Mouse (Mus musculus) splenic B cell, adult 2 months (primary cell): ENCODE data around the gene Gm32742.

ENCODE experiments used
- DNase-seq: peaks from one replicate; pipeline ENCODE4 v3.0.0-alpha.2; 2011; ENCODE audit warnings: low read depth, low spot score
- H3K27me3 ChIP-seq: 2 replicates; pipeline ENCODE4 v1.6.1; 2012; ENCODE audit warnings: mild to moderate bottlenecking, low read length, moderate library complexity, mixed read lengths; ENCODE audit not compliant: control insufficient read depth, poor library complexity, insufficient read depth, severe bottlenecking
- H3K36me3 ChIP-seq: 2 replicates; pipeline ENCODE4 v1.6.1; 2012; ENCODE audit warnings: mild to moderate bottlenecking, low read length, moderate library complexity, mixed read lengths; ENCODE audit not compliant: control insufficient read depth, poor library complexity, insufficient read depth, severe bottlenecking

Gm32742 gene

DNA sequence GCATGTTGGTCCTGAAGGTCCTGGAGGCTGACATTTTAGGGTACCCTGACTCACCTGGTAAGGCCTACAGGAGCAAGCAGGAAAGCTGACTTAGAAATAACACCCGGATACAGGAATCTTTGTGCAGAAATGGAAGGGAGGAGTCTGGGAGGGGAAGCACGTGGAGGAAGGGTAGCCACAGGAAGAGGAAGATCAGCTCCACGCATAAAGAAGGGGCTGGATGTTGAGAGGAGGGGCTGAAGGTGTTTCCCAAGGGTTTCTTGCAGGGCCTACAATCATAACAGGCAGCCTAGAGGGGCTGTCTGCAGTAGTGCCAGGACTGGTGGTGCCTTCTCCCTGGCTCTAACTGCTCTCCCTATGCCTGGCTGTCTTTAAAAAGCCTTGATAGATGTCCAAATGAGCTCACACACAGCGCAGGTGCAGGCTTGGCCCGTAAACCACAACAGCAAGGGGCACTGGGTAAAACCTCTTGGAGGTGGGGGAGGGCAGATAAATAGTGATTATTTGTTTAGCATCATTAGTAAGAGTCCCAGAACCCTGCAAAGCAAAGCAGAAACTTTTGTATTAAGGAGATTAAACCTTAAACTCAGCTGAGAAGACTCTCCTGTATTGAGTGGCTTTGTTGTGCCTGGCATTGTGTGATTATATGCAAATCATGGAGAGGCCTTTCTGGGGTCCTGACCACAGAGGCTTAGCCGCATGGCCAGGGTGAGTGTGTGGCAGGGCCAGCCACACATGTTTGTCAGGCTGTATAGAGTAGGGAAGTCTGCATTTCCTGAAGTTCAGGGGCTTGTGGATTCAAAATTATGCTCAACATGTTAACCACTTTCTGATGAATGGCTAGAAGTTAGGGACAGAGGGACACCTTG is at the start of gene Gm32742:
Gene Gm32742, minus strand, starts transcription at position 206 of the 869 bp plus-strand sequence.
- no peaks in the 10 kb centered on the region for H3K36me3 ChIP-seq
- no peak for DNase-seq
- no peaks in the 10 kb centered on the region for H3K27me3 ChIP-seq

DNA sequence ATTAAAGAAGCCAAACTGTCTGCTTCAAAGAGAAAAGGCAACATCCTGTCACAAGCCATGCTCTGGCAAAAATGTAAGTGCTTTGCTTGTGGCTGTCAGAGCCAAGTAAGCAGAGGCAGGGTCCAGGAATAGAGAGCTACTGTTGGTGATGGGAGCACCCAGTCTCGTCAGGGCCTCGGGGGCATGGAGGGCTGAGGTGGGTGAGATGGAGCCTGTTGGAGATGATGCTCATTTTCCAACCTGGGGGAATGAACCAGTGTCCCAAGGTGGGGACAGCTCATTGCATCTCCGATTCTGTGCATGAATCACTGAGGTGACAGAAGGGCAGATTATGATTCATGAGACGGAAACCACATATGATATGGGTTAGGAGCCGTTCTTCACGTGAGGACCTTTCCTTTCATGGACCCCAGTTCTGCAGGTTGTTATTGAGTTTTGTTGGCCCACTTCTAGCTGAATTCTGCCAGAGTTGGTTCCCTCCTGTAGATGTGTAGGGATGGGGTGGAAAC is 48.5 kb upstream of the Gm32742 start:
- Histone ChIP-seq H3K27me3 (no peaks in the 10 kb centered on the region), H3K36me3 (peaks cover 3% of the 10 kb centered on the region; the same call in 1 of the 2 replicates)
- DNase-seq: peak; percentile 61

DNA sequence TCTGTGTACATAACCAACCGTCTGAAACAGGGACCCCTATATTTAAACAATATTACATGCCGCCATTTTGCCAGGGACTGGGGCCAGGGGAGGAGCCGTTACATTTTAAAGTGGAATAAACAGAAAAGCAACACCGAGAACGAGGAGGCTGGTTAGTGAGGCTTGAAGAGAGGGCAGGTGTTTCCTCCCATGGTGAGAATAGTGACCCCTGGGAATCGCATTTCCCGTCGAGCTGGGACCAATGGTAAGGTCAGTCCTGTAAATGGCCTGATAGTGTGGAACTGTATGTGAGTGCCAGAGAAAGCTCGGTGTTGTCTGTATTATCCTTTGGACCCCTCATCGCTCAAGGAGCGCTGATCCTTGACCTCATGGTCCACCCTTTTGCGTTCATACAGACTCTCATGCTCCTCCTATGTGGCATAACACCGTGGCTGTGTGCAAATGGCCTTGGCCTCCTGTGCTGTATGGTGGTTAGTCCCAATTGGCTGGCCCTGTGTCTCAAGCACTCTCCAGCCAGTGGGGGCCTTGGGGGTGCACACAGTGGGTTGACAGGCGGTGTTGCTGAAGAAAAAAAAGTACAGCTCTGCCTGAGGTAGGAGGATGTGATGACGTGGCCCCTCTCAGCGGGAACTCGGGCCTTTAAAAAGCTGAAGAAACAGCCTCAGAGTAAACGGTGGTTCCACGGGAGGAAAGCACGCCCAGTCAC is 47.9 kb upstream of the Gm32742 start, which contains the start of gene Pou2af1:
Gene Pou2af1, plus strand, starts transcription at position 686 of the 706 bp plus-strand sequence.
- Histone ChIP-seq H3K36me3 (no peaks in the 10 kb centered on the region; the same call in 1 of the 2 replicates), H3K27me3 (no peaks in the 10 kb centered on the region)
- DNase-seq: peak; percentile 91

DNA sequence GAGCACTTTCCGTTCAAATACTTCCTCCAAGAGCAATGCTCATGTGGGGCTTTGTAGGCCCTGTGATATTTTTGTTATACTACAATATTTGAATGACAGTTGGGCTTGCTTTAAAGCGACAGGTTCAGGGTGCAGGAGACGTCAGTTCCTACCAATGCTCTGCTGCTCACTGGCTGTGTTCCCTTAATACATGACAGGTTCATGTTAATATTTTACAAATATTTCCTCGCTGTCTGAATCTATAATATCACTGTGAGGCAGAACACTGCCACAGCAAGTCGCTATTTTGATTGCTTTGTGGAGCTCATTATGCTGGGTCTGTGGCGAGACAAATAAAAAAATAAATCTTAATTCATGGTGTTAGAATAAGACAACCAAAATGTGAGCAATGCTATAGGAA is 45.9 kb upstream of the Gm32742 start:
- peak; percentile 42 for DNase-seq
- Histone ChIP-seq H3K27me3 (no peaks in the 10 kb centered on the region), H3K36me3 (no peaks in the 10 kb centered on the region; the same call in 1 of the 2 replicates)

DNA sequence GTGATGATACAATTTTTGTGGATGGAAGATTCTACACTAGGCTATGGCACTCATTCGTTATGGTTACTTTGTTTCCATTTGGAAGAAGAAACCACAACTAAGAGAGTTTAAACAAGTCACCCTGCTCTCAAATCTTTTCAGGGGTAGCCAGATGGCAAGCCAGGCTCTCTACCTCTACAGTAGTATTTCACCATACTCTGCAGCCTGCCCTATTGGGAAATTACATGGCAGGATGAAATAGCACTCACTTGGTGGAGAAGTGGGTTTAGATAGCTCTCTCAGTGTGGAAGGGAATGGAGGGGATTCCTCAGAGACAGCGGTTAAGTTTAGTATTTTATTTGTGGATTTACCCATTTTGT is 43.6 kb upstream of the Gm32742 start:
- H3K36me3 ChIP-seq: no peaks in the 10 kb centered on the region
- DNase-seq: no peak
- H3K27me3 ChIP-seq: no peaks in the 10 kb centered on the region

DNA sequence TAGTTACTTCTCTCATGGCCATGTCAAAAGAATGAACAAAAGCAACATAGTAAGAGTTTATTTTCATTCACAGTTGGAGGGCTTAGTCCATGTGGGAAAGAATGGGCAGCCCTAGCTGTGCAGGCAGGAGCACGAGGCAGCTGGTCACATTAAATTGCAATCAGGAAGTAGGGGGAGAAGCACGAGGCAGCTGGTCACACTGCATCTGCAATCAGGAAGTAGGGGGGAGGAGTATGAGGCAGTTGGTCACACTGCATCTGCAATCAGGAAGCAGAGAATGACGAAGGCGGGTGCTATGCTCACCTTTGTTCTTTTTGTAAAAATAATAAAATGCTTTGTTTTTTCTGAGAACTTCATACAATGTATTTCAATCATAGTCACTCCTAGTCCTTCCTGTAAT is 29.5 kb upstream of the Gm32742 start:
- H3K36me3 ChIP-seq: no peaks in the 10 kb centered on the region
- H3K27me3 ChIP-seq: no peaks in the 10 kb centered on the region
- peak; percentile 55 for DNase-seq

DNA sequence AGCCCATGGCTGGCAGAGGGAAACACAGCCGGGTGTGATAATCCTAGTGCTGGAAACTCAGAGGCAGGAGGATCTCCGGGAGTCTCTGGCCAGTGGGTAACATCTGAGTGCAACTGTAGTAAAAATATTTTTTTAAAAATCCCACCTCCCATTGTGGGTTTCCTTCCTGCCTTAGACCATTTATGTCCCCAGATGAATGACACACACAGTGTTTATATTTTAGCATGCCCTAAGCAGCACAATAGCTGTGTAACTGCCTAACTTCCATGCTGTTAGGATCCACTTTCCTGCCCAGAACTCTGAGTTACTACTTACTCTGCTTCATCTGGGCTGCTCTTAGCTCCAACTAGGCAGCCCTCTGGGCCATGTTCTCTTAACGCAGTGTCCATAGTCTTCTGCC is 25.3 kb upstream of the Gm32742 start:
- no peak for DNase-seq
- Histone ChIP-seq H3K27me3 (no peaks in the 10 kb centered on the region), H3K36me3 (no peaks in the 10 kb centered on the region)

DNA sequence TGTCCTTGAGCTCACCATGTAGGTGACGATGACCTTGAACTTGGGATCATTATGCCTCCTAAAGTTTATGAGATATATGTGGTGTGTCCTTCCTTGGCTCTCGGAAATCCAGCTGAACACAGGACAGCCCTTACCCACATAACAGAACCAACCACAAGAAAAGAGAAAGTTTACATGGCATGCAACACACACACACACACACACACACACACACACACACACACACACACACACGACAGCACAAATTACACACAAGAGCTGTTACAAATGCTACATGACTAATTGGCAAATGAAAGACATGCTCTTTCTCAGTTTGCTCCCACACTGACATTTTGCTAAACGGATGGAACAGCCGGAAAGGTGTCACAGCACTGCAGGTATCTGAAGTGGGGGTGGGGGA is 20.6 kb upstream of the Gm32742 start:
- no peak for DNase-seq

DNA sequence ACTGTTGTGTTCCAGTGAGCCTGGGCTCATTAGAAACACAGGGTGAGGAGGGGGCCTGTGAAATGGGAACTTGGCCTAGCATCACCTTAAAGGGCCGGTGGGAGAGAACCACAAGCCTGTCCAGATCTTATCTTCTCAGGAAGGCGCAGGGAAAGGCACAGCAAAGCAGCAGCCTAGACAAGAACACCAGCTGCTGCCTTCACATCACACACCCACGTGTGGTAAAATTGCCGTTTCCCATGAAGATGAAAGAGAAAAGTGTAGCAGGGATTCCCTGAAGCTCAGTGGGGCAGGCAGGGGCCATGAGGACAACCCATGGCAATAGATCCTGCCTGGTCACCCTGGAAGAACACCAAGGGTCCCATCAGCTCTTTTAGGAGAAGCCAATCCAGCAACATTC is 20.1 kb upstream of the Gm32742 start:
- no peak for DNase-seq
- Histone ChIP-seq H3K36me3 (no peaks in the 10 kb centered on the region), H3K27me3 (no peaks in the 10 kb centered on the region)

More for the DNA sequence above, 20.6 kb upstream of the Gm32742 start:
- Histone ChIP-seq H3K27me3 (no peaks in the 10 kb centered on the region), H3K36me3 (no peaks in the 10 kb centered on the region)

DNA sequence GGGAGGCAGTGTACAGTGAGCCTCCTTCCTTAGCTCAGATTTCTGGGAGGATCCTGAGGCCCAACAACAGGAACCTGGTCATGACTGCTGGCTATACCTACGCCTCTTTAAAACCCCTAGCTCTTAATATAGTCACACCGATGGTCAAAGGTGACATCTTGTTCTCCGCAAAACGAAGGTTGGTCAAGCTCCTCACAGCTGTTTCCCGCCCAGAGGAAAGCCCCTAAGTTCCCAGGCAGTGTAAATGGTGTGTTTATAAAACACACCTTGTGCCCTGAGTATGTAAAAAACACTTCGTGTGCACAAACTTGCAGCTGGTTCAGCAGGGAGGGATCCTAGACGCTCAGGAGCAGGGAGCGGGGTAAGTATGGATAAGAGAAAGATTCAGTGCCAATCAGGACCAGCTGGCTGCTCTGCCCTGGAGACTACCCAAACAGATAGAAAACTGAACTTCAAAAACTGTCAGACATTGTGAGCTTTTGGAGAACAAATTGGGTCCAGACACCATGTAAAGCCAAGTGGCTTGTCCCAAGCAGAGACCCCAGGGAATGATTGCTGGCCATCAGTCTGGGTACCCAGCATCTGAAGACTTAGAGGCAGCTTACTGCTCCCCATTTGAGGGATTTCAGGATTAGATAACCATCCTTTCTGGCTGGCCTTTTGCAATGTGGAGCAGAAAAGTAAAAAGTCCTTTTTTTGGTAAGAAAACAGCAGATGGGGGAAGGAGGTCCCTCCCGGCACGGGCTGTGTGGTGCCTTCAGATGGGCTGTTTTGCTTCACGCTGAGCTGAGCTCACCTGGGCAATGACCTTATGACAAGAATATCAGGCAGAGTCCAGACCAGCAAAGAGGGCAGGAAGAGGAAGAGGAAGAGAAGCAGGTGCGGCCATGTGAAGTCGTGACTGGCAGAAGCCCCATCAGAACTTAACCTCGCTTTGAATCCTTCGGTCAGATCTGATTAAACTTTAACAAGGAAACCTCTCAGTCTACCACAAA is 17.7 kb upstream of the Gm32742 start:
- Histone ChIP-seq H3K36me3 (no peaks in the 10 kb centered on the region), H3K27me3 (no peaks in the 10 kb centered on the region)
- peak; percentile 69 for DNase-seq

DNA sequence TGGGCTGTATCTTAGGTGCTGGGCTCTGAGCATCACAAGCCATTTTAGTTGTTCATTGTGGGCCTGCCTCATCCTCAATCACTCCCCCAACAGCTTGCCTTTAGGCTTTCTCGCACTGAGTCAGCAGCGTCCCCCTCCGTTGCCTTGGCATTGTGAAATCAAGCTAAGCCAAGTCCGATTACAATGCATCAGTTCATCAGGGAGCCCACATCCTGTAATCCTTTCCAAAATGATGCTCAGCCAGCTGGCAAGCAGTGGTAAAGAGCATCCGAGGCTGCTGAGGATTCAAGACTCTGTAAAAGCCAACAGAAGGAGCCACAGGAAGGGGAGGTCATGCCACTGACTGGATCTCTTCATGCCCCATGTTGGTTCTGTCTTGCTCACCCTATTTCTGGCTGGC is 15.3 kb upstream of the Gm32742 start:
- DNase-seq: no peak
- Histone ChIP-seq H3K27me3 (no peaks in the 10 kb centered on the region), H3K36me3 (no peaks in the 10 kb centered on the region)

DNA sequence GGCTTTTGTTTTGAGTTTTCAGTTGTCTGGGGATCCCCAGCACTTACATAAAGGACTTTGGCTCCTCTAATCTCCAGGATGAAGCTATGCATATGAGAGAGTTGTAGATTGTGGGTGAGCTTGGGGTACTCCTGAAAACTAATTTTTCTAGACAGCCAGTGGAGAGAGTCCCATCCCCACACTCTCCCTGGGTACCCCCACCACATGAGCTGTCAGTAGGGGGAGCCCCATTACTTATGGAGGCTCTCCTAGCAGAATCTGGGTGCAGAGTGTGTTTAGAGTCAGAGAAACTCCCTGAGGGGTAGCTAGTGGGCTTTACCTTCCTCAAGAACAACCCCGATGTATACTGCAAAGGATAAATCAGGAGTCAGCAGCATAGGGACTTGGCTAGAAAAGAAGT is 13.0 kb upstream of the Gm32742 start:
- H3K27me3 ChIP-seq: no peaks in the 10 kb centered on the region
- DNase-seq: peak; percentile 36
- no peaks in the 10 kb centered on the region for H3K36me3 ChIP-seq

DNA sequence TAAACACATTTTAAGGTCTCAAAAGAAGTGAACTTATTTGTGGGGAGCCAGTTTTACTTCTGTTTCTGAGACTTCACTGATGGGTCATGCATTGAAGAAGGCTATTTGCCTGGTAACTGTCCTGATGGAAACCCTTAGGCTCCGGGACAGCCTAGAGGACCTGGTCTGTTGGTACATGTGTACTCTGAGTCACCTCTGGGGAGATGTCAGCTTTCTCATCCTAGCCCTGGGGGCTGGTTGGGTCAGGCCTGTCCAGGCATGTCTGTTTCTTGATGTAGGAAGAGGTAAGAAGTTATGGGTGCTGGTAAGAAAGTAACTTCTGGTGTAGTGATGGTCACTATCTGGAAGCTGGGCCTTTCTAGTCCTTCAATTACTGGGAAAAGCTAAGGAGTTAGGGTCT is 10.4 kb upstream of the Gm32742 start:
- no peaks in the 10 kb centered on the region for H3K27me3 ChIP-seq
- no peaks in the 10 kb centered on the region for H3K36me3 ChIP-seq
- DNase-seq: no peak

DNA sequence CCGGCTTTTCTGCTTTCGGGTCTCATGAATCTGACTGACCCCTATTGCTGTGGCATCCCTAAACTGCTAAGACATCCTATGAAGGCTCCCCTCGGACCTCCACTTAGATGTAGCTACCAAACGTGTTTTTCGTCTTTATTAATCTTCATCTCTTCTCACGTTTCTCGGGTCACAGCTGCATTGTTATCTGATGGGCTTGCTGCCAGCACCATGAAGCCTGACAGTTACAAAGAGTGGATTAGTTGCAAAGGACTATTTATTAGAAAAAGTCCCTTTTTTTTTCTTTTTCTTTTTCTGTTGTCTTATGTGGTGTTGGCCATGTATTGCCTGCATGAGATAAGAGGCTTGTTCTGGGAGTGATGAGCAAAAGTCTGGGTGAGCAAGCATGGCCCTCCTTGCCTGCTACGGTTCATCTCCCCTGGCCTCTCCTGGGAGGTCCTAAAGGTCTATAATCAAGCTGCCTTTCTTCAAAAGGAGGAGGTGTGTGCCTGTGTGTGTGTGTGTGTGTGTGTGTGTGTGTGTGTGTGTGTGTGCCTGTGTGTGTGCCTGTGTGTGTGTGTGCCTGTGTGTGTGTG is 9.7 kb upstream of the Gm32742 start:
- DNase-seq: peak; percentile 44
- no peaks in the 10 kb centered on the region for H3K36me3 ChIP-seq
- H3K27me3 ChIP-seq: no peaks in the 10 kb centered on the region
